Mouse (Mus musculus) heart, adult 2 months (tissue): ENCODE data around the gene Pfn3. TPM values are rescaled to one million over a fixed set of nuclear protein-coding genes. Genes with fewer than 3 reads are reported as not detected.

Source experiments
- DNase-seq, 2 experiments: peaks; one replicate each; pipeline ENCODE4 v3.0.0; 2021
- H3K27ac ChIP-seq: fragments of 200-600 bp; 2 replicates; pipeline ENCODE4 v1.8.1; 2022
- H3K27me3 ChIP-seq: fragments of 200-500 bp; 2 replicates; pipeline ENCODE4 v1.6.1; 2012; ENCODE audit warnings: mild to moderate bottlenecking, low read length, inconsistent platforms, mixed read lengths; ENCODE audit not compliant: control insufficient read depth, insufficient read depth
- H3K36me3 ChIP-seq: fragments of 200-500 bp; 2 replicates; pipeline ENCODE4 v1.6.1; 2012; ENCODE audit warnings: low read length, inconsistent platforms; ENCODE audit not compliant: control insufficient read depth, insufficient read depth
- H3K4me1 ChIP-seq: fragments of 200-500 bp; 2 replicates; pipeline ENCODE4 v1.6.1; 2011; ENCODE audit warnings: low read length; ENCODE audit not compliant: control insufficient read depth, insufficient read depth
- H3K4me3 ChIP-seq: fragments of 200-600 bp; 2 replicates; pipeline ENCODE4 v1.8.1; 2022
- H3K79me2 ChIP-seq: fragments of 200-500 bp; replicated peaks from 2 replicates; pipeline ENCODE4 v1.6.1; 2012; ENCODE audit warnings: mild to moderate bottlenecking, inconsistent platforms, low read length, moderate library complexity, mixed read lengths; ENCODE audit not compliant: control insufficient read depth, insufficient read depth
- H3K9ac ChIP-seq: fragments of 200-500 bp; 2 replicates; pipeline ENCODE4 v1.6.1; 2012; ENCODE audit warnings: low read depth, mild to moderate bottlenecking, control low read depth, inconsistent platforms, low read length, mixed read lengths
- CTCF ChIP-seq: fragments of 200-600 bp; IDR thresholded peaks from 2 replicates; pipeline ENCODE4 v1.8.1; 2022; ENCODE audit warnings: antibody characterized with exemption, mild to moderate bottlenecking, moderate library complexity
- EP300 ChIP-seq: fragments of 200-500 bp; IDR thresholded peaks from 2 replicates; pipeline ENCODE4 v1.6.1; 2011; ENCODE audit warnings: low read depth, low read length, control low read depth; ENCODE audit not compliant: insufficient read depth
- POLR2A ChIP-seq: fragments of 200-500 bp; IDR thresholded peaks from 2 replicates; pipeline ENCODE4 v1.6.1; 2011; ENCODE audit warnings: mild to moderate bottlenecking, low read depth, low read length, control low read depth; ENCODE audit not compliant: insufficient read depth
- WGBS: fragments of 180-500 bp; shearing (Covaris S2); methylation state at CpG from one replicate; pipeline ENCODE4 v1.1.7; 2018; 5-methylcytosine and 5-hydroxymethylcytosine counted together
- intact Hi-C: fragments of 180-260 bp; cut with DNase I; formaldehyde crosslinking; loops from one replicate; pipeline ENCODE4 v1.15.1; 2025
- polyA plus RNA-seq: library from polyadenylated mRNA; depleted of rRNA; stranded (reverse); fragments of >200 nt; gene quantifications from 2 replicates; pipeline ENCODE4 v1.2.3, GENCODE M21; 2012
- total RNA-seq, 2 experiments: library from RNA; stranded (reverse); gene quantifications; 2 replicates each; pipeline ENCODE4 v1.2.3; 2021

Gene Pfn3
- total and polyA plus RNA-seq, 3 experiments = not detected

DNA sequence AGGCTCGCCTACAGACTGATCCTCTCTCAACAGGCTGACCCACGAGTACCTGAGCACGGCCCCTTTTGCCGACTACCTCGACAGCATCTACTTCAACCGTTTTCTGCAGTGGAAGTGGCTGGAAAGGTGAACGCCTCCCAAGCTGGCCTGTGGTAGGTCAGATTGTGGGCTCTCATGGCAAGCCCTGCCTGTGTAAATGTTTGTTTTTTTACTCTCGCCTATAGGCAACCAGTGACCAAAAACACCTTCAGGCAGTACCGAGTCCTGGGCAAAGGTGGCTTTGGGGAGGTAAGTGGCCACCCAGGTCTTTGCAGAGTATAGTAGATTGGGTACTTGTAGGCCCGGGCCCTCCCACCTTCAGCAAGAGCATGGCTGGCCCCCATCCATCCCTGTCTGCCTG is 36.3 kb upstream of the Pfn3 start:
- no peak overlapping the region for H3K27ac ChIP-seq
- H3K9ac ChIP-seq = no peak overlapping the region
- no peak overlapping the region for H3K4me3 ChIP-seq
- intact Hi-C loops = no loop called here
- peaks cover 6% of the 10 kb centered on the region; the same call in 1 of the 2 replicates for H3K36me3 ChIP-seq
- H3K79me2 ChIP-seq = peaks cover 3% of the 10 kb centered on the region
- TF ChIP-seq CTCF (no peak), POLR2A (no peak), EP300 (no peak)
- no peak for DNase-seq
- peaks cover 23% of the 10 kb centered on the region for H3K4me1 ChIP-seq
- WGBS = 91% methylated on average over 10 of the region's 10 CpGs
- H3K27me3 ChIP-seq = no peaks in the 10 kb centered on the region

DNA sequence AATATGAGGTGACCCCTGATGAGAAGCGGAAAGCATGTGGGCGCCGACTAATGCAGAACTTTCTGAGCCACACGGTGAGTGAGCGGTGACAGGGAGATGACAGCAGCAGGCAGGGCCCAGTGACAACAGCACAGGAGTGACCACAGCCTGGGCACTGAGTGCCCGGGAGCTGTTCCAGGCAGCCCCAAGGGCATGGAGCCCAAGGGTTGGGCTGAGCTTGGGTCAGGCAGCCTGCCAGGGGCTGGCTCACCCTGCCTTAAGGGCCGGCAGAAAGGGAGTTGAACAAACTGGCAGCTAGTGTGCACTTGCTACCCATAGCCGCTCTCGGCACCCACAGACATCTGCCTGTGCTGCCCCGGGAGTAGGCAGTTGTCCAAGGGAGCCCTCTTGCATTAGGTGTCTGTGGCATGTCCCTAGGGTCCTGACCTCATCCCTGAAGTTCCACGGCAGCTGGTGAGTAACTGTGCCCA is 35.5 kb upstream of the Pfn3 start:
- TF ChIP-seq POLR2A (no peak), EP300 (peak; percentile 92)
- H3K36me3 ChIP-seq = peaks cover 6% of the 10 kb centered on the region; the same call in 1 of the 2 replicates
- WGBS = 52% methylated on average over 11 of the region's 11 CpGs
- intact Hi-C loops = no loop called here
- H3K4me3 ChIP-seq = no peak overlapping the region
- no peak overlapping the region for H3K9ac ChIP-seq
- peak overlapping the region; percentile 18 for H3K27ac ChIP-seq
- peak; percentile 79 to 89 for DNase-seq
- H3K27me3 ChIP-seq = no peaks in the 10 kb centered on the region
- H3K4me1 ChIP-seq = peaks cover 23% of the 10 kb centered on the region
- peaks cover 3% of the 10 kb centered on the region for H3K79me2 ChIP-seq

DNA sequence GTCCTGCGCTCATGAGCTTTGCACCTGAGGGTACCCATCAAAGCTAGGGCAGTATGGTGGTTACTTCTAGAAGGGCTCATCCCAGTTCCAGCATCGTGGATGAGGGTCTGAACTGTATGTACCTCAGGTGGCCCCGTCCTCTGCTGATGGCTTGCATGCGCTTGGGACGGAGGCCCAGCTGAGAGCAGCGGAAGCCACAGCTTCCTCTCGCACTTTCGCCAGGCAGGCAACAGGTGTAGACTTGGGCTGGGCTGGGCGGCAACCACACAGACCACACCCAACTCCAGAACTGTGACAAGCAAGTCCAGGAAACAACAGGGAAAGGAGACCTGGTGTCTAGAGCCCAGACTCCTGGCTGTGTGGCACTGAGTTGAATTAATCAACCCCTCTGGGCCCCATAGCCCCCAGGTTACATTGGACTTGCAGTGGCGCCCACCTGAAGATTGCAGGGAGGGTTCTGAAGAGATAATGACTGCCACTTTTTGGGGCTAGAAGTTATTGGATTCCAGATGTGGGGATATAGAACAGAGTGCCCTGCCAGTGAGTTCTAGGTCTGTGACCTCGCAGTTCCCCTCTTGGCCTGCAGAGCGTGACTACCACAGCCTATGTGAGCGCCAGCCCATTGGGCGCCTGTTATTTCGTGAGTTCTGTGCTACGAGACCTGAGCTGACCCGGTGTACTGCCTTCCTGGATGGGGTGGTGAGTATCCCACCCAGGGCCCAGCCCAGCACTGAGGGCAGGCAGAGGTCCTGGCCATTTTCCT is 34.8 kb upstream of the Pfn3 start:
- intact Hi-C loops = loop anchor here (2.0 kb wide), 1 partner anchor 63 kb away; the partner anchor contains the start of gene Pdlim7
- WGBS = 81% methylated on average over 17 of the region's 17 CpGs
- peak; percentile 49 to 68 for DNase-seq
- H3K79me2 ChIP-seq = peaks cover 3% of the 10 kb centered on the region
- TF ChIP-seq POLR2A = no peak
- TF ChIP-seq CTCF = peak; percentile 53
- no peak overlapping the region for H3K4me3 ChIP-seq
- H3K27me3 ChIP-seq = no peaks in the 10 kb centered on the region
- H3K4me1 ChIP-seq = peaks cover 23% of the 10 kb centered on the region
- H3K36me3 ChIP-seq = peaks cover 6% of the 10 kb centered on the region; the same call in 1 of the 2 replicates
- H3K9ac ChIP-seq = no peak overlapping the region
- peak overlapping the region; percentile 74 for H3K27ac ChIP-seq

DNA sequence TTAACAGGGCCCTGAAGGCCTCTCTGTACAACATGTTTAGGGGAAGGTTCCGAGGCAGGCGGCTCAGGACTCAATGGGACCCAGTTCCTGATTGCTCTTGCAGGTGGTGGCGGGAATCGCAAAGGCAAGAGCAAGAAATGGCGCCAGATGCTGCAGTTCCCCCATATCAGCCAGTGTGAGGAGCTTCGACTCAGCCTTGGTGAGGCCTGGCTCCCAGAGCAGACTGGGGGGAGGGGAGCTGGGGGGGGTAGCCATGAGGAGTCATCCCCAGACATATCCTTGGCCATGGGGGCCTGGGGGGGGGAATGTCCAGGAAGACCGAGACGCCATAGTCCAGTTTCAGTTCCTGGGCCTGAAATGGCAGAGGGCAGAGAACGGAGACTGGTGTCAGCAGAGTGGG is 34.2 kb upstream of the Pfn3 start:
- Histone ChIP-seq H3K9ac (no peak overlapping the region), H3K4me3 (no peak overlapping the region), H3K27me3 (no peaks in the 10 kb centered on the region), H3K27ac (no peak overlapping the region), H3K79me2 (peaks cover 3% of the 10 kb centered on the region), H3K36me3 (peaks cover 6% of the 10 kb centered on the region; the same call in 1 of the 2 replicates), H3K4me1 (peaks cover 23% of the 10 kb centered on the region)
- no peak for DNase-seq
- intact Hi-C loops = loop anchor here (2.0 kb wide), 1 partner anchor 64 kb away; the partner anchor contains the start of gene Pdlim7
- TF ChIP-seq EP300 (no peak), CTCF (no peak), POLR2A (no peak)
- 87% methylated on average over 9 of the region's 9 CpGs for WGBS

DNA sequence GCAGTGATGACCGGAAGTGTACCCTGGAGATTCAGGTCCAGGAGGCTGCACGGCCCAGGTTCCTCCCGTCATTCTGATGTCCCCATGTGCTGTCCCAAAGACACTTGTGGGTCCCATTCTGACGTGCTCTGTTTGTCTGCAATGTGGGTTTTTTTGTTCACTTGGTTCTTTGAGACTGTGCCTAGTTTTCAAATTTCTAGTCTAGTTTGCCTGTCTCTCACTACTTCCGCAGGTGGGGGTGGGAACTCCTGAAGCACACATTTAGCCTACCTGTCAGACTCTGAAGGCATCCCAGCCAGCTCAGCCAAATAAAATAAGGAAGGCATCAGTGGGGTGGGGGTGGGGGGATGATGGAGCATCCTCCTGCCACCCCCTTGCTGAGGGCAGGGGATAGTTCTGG is 33.1 kb upstream of the Pfn3 start:
- intact Hi-C loops = loop anchor here (2.0 kb wide), 1 partner anchor 65 kb away; the partner anchor contains the start of gene Pdlim7
- H3K4me1 ChIP-seq = peaks cover 23% of the 10 kb centered on the region
- H3K27ac ChIP-seq = no peak overlapping the region
- WGBS = 83% methylated on average over 5 of the region's 5 CpGs
- no peak overlapping the region for H3K4me3 ChIP-seq
- no peak for DNase-seq
- H3K27me3 ChIP-seq = no peaks in the 10 kb centered on the region
- peaks cover 3% of the 10 kb centered on the region for H3K79me2 ChIP-seq
- peaks cover 6% of the 10 kb centered on the region; the same call in 1 of the 2 replicates for H3K36me3 ChIP-seq
- H3K9ac ChIP-seq = no peak overlapping the region
- TF ChIP-seq POLR2A (no peak), EP300 (no peak), CTCF (no peak)

DNA sequence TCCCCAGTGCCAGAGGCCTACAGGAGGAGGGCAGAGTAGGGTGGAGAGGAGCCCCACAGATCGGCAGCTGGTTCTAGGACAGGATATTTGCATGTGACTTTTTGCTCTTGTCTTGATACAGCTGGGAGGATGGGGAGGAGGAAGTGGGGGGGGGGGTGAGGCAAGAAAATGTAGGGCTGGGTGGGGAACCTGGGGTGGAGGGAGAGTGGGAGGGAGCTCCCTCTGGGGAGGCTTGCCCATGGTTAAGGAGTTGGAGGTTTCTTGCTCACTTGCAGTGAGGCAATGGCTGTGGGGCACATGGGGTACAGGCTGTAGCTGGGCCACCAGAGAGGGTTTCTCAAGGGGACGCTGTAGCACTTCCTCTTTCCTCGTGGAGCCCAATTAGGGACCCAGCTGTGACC is 32.5 kb upstream of the Pfn3 start:
- H3K27me3 ChIP-seq = no peaks in the 10 kb centered on the region
- H3K4me3 ChIP-seq = no peak overlapping the region
- TF ChIP-seq EP300 (no peak), POLR2A (no peak), CTCF (no peak)
- peaks cover 3% of the 10 kb centered on the region for H3K79me2 ChIP-seq
- H3K27ac ChIP-seq = no peak overlapping the region; the same call in 1 of the 2 replicates
- H3K4me1 ChIP-seq = peaks cover 23% of the 10 kb centered on the region
- H3K36me3 ChIP-seq = peaks cover 6% of the 10 kb centered on the region; the same call in 1 of the 2 replicates
- DNase-seq = peak in 1 of 2 experiments; percentile 56
- peak overlapping the region; percentile 34; the same call in 1 of the 2 replicates for H3K9ac ChIP-seq
- WGBS = 23% methylated on average over 3 of the region's 3 CpGs
- intact Hi-C loops = loop anchor here (2.0 kb wide), 1 partner anchor 25 kb away; no protein-coding TSS in a partner anchor
